17 mouse cellular contexts compared by ENCODE assay signal in genomic region chr2:179835570-179835969, GRCm38 (mm10).
"Had no signal": no experiment of that assay in that cellular context is flagged by ENCODE, and none has a peak within 500 bp of the region (broad histone marks: within the 10 kb centered on the region; RNA-seq: fewer than 3 reads in every experiment).

No protein-coding gene starts in this region.

- DNase-seq: kidney, adult 11 months; kidney, adult 8-10 months; kidney, postnatal 10 days; kidney, postnatal 36 days; layer of hippocampus, postnatal 36 days; liver, postnatal 0 days; lung, embryonic 14.5 days; thymus, adult 18-20 months; thymus, postnatal 36 days had no signal

- H3K4me3 ChIP-seq: kidney, embryonic 15.5 days; left cerebral cortex, adult 2 months; limb, embryonic 15.5 days; midbrain, embryonic 13.5 days had no signal

- H3K9me3 ChIP-seq: kidney, embryonic 15.5 days; limb, embryonic 15.5 days; midbrain, embryonic 13.5 days had no signal

- H3K9ac ChIP-seq: kidney, embryonic 15.5 days; limb, embryonic 15.5 days; liver, embryonic 14.5 days; liver, postnatal 0 days; lung, embryonic 14.5 days; midbrain, embryonic 13.5 days had no signal

- ATAC-seq: liver, postnatal 0 days; midbrain, embryonic 16.5 days had no signal

- H3K27me3 ChIP-seq: kidney, embryonic 15.5 days; limb, embryonic 15.5 days; midbrain, embryonic 13.5 days had no signal

- H3K27ac ChIP-seq: kidney, embryonic 15.5 days; left cerebral cortex, adult 2 months; limb, embryonic 15.5 days; liver, embryonic 14.5 days; macrophage; midbrain, embryonic 13.5 days had no signal

- H3K4me2 ChIP-seq: kidney, embryonic 15.5 days; limb, embryonic 15.5 days; liver, embryonic 11.5 days; lung, embryonic 14.5 days; midbrain, embryonic 13.5 days had no signal

- H3K36me3 ChIP-seq: kidney, embryonic 15.5 days; limb, embryonic 15.5 days; midbrain, embryonic 13.5 days had no signal
